Mouse (Mus musculus): ENCODE results near the gene Ap4b1.

Ap4b1 gene

GRCm38 (mm10) chr3:103857036-103857805 is 47.9 kb downstream of the Ap4b1 start:
- no peak for DNase-seq (ENCODE audit: low spot score)

GRCm38 (mm10) chr3:103857977-103858563 is 48.8 kb downstream of the Ap4b1 start:
- no peak for DNase-seq (ENCODE audit: low spot score)

- no peak for DNase-seq (ENCODE audit: low spot score)
Observed at GRCm38 (mm10) chr3:103858881-103859801, 49.8 kb downstream of the Ap4b1 start, which contains the start of gene Ptpn22. Gene Ptpn22, plus strand, starts transcription at chr3:103859795.

GRCm38 (mm10) chr3:103859851-103860391 is 50.6 kb downstream of the Ap4b1 start:
- DNase-seq (ENCODE audit: low spot score), result no peak

GRCm38 (mm10) chr3:103862721-103863220 is 53.5 kb downstream of the Ap4b1 start:
- no peak for DNase-seq (ENCODE audit: low spot score)

GRCm38 (mm10) chr3:103864200-103864599 is 54.9 kb downstream of the Ap4b1 start:
- no peak for DNase-seq (ENCODE audit: low spot score)

GRCm38 (mm10) chr3:103867424-103867971 is 58.2 kb downstream of the Ap4b1 start:
- DNase-seq (ENCODE audit: low spot score), result no peak

GRCm38 (mm10) chr3:103868008-103868407 is 58.7 kb downstream of the Ap4b1 start:
- no peak for DNase-seq (ENCODE audit: low spot score)

All from testis, postnatal 10 days (tissue).